Mouse (Mus musculus) induced T-regulatory cell, adult 2 months (primary cell): ENCODE measurements around the gene Lao1.
"Not testable (repeated sequence)": the region's sequence is repeated elsewhere in the genome, so short reads cannot be mapped to it uniquely, and the experiment has no call there.

Experiments used
- DNase-seq: peaks from one replicate; pipeline ENCODE4 v3.0.0-alpha.2; 2012; ENCODE audit warnings: low read depth

The Lao1 gene

GRCm38 (mm10) chr4:118961141-118961628 lies at the start of gene Lao1:
TSS of gene Lao1 (plus strand) at chr4:118961578.
- no peak for DNase-seq

- not testable (repeated sequence) for DNase-seq
Observed at GRCm38 (mm10) chr4:118917365-118917764, 44.0 kb upstream of the Lao1 start, which contains the start of gene Olfr1329. TSS of gene Olfr1329 (minus strand) at chr4:118917465.

GRCm38 (mm10) chr4:118931326-118931725 lies 30.1 kb upstream of the Lao1 start:
- DNase-seq: not testable (repeated sequence)

- DNase-seq: no peak
Observed at GRCm38 (mm10) chr4:118938512-118938911, 22.9 kb upstream of the Lao1 start, which contains the start of gene Olfr1328. TSS of gene Olfr1328 (minus strand) at chr4:118938612.

GRCm38 (mm10) chr4:118958812-118959211 lies 2.6 kb upstream of the Lao1 start:
- DNase-seq: no peak

- no peak for DNase-seq
Observed at GRCm38 (mm10) chr4:118967711-118968110, 6.3 kb downstream of the Lao1 start.

- no peak for DNase-seq
Observed at GRCm38 (mm10) chr4:118973281-118973680, 11.9 kb downstream of the Lao1 start.

- DNase-seq: no peak
Observed at GRCm38 (mm10) chr4:118985291-118985690, 23.9 kb downstream of the Lao1 start.

GRCm38 (mm10) chr4:118988535-118988934 lies 27.2 kb downstream of the Lao1 start:
- peak; percentile 25 for DNase-seq

GRCm38 (mm10) chr4:118989331-118989730 lies 28.0 kb downstream of the Lao1 start:
- no peak for DNase-seq

GRCm38 (mm10) chr4:118991797-118992196 lies 30.4 kb downstream of the Lao1 start:
- peak; percentile 38 for DNase-seq

GRCm38 (mm10) chr4:118997127-118997542 lies 35.8 kb downstream of the Lao1 start:
- DNase-seq: no peak

- peak; percentile 36 for DNase-seq
Observed at GRCm38 (mm10) chr4:118999691-119000486, 38.5 kb downstream of the Lao1 start.

- no peak for DNase-seq
Observed at GRCm38 (mm10) chr4:119001696-119002095, 40.3 kb downstream of the Lao1 start.

- no peak for DNase-seq
Observed at GRCm38 (mm10) chr4:119002512-119002911, 41.1 kb downstream of the Lao1 start.

- DNase-seq: peak; percentile 12
Observed at GRCm38 (mm10) chr4:119004178-119004577, 42.8 kb downstream of the Lao1 start.

GRCm38 (mm10) chr4:119004613-119005339 lies 43.4 kb downstream of the Lao1 start:
- DNase-seq: peak; percentile 84

GRCm38 (mm10) chr4:119007602-119008001 lies 46.2 kb downstream of the Lao1 start:
- DNase-seq: no peak

- no peak for DNase-seq
Observed at GRCm38 (mm10) chr4:119008476-119008875, 47.1 kb downstream of the Lao1 start.

GRCm38 (mm10) chr4:119009814-119010213 lies 48.4 kb downstream of the Lao1 start:
- no peak for DNase-seq

- DNase-seq: no peak
Observed at GRCm38 (mm10) chr4:119011050-119011680, 49.8 kb downstream of the Lao1 start.

GRCm38 (mm10) chr4:119013031-119013430 lies 51.7 kb downstream of the Lao1 start:
- no peak for DNase-seq
